Mouse (Mus musculus): ENCODE data around the gene Nr1i2.
A peak's percentile ranks its signal among the peaks of the same experiment; 100 is the strongest.
"Not testable (repeated sequence)": the region's sequence is repeated elsewhere in the genome, so short reads cannot be mapped to it uniquely, and the experiment has no call there.

The Nr1i2 gene

DNA sequence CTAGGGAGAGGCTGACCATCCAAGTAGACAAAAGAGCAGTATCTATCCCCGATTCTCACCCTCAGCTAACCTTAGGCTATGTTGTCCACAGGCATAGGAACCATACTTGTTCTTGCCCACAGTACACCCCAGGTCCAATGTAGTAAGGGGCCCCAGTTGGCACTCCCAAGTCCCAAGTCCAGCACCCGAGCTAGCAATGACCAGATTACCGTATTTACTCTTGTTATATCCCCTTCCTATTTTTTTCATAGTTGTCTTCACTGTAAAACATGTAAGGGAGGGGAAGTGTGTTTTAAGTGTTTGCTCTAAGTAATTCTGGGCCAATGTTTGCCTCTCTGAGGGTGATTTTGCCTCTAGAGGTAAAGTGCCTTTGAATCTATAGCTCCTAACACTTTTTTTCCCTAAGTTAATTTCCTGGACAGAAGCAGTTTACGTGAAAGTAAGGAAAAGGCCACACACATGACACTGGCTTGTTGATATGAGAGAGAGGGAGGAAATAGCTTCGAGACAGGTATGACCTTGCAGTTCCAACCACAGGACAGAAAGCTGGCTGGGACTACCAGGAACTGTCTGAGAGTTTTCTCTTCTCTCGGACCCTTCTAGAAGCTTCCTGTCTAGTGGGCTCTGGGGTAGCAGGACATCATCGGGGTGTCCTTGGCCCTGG lies at the start of gene Nr1i2:
TSS of gene Nr1i2 (minus strand) at position 140 of the 664 bp plus-strand sequence.
- no peak for DNase-seq (ENCODE audit: low read depth, low spot score)

DNA sequence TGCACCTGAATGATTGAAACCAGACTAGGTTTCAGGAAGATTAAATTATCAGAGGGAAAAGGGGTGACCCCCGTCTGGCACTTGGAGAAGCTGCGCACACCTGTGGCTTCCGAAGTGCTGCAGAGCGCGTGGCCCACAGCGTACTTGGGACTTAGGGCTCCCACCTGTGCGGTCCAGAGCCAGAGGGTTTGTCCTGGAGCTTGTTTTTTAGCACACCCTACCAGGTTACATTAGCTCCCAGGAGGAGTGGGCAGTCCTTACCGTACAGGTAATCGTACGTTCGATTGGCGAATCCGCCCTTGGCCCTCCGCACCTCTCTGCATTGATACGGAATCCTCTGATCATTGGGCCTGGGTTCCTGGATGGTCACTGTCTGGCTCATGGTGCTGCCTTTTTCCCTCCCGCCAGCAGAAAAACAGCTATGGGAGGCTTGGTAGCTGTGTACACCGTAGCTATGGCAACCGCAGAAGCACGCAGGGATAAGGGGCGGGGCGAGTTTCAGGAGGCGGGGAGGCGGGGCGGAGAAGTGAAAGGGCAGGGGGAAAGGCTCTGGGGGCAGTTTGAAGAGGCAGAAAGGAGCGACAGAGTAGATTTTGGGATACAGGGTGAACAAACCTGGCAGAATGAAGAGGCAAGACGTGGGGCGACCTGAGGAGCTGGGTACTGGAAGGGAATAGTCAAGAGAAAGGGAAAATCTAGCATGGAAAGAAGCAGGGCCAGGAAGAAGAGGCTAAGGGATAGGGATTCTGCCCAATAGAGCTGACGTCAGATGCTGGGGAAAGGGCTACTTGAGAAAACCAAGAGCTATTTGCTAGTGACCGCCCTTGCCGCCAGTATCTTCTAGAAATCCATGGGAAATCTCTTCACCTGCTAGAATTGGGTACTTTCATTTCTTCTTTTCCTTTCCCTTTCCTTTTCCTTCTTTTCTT lies 47.0 kb upstream of the Nr1i2 start, which contains the start of gene Maats1:
TSS of gene Maats1 (minus strand) at position 748 of the 929 bp plus-strand sequence.
- peak; percentile 34 for DNase-seq (ENCODE audit: low read depth, low spot score)

DNA sequence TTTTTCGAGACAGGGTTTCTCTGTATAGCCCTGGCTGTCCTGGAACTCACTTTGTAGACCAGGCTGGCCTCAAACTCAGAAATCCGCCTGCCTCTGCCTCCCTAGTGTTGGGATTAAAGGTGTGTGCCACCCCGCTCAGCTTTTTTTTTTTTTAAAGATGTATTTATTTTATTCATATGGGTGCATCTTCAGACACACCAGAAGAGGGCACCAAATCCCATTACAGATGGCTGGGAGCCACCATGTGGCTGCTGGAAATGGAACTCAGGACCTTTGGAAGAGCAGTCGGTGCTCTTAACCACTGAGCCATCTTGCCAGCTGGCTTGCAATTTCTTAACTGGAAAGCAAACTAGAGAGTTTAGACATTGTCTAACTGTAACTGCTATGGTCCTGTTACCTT lies 43.5 kb upstream of the Nr1i2 start:
- DNase-seq (ENCODE audit: low read depth, low spot score), result not testable (repeated sequence)

DNA sequence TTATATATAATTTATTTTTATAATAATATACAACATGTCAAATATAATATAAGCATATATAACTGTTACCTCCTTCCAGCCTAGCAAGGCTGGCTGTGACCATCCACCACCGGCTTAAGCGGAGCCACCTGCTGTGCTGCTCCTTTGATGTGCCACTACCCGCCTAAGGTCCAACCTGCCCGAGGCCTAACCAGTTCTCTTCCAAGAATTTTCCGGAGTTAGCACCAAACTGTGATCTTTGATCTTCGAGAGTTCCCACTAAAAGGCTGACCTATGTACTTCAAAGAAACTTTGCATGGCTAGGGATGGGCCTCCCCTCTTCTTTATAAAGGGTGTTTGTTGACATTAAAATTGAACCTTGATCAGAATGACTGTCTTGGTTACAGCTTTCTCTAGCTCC lies 39.8 kb upstream of the Nr1i2 start:
- DNase-seq (ENCODE audit: low read depth, low spot score), result no peak

DNA sequence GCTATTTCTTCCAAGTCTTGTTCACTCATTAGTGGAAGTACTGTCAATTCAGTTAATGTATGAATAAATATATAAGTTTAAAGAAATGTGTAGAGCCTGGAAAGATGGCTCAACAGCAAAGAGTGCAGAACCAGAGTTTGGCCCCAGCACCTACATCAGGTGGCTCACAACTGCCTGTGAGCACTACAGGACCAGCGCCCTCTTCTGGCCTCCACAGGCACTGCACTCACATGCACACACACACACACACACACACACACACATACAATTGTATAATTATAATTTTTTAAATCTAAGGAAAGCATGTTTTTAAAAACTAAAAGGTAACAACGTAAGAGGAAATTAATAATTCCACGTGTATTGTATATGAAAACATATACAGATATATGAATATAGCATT lies 34.7 kb upstream of the Nr1i2 start:
- DNase-seq (ENCODE audit: low read depth, low spot score), result no peak

DNA sequence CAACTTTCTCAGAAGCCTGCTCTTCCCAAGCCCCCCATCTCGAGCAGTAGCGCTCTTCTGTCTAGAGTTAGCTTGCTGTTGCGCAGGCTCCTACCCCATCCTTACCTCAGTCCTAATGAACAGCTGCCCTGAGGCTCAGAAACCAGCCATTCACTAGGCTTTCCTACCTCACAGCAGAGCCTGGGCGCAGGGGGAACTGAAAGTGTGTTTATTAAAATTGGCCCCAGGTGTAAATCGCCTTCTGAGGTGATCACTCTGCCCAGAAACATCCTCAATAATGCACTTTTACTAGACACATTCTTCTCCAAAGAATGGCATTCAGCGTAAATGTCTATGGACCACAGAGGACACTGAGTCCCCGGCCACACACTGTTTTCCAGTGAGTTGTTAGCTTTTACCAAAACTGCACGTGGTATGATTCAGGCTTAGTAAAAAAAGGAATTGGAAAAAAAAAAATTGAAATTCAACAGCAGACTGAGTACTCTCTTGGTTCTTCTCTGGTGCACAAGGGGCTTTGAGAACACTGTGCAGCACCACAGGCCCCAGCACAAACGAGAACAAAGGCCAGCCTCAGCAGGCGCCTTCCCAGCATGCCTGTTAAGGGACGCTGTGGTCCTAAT lies 32.3 kb upstream of the Nr1i2 start:
- no peak for DNase-seq (ENCODE audit: low read depth, low spot score)

DNA sequence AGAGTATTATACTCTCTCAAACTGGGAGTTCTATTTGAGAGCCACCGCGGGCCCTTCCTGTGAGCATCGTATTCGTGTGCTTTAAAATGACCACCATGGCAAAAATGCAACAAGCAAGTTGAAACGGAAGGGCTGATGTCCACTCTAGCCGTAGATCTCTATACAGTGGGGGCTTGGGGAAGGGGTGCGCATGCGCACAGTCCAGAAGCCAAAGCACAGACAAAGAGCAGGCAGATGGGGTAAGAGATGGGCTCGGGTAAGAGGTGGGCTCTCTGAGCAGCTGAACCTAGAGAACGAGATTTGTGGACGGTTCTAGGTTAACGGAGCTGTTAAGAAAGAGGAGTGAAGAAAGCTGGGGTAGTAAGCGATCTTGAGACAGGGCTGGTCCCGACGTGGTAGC lies 29.7 kb upstream of the Nr1i2 start:
- DNase-seq (ENCODE audit: low read depth, low spot score), result no peak

DNA sequence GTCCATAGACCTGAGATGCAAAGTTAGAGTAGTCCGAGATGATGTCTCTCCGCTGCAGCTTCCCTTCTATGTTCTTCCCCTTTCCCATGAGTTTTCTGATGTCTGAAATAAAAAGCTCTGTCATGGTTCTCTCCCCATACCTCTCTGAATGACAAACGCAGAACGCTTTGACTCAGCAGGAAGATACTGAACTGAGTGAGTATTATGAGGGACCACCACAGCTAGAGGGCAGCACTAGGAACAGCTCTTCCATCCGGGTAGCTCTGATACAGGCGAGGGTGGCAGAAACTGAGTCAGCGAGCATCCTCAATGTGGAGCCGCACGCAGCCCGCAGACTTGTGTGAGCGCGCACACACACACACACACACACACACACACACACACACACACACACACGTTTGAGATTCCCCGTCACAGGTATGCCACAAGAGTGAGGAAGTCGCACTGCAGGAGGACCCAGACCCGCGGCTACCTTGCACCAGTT lies 26.9 kb upstream of the Nr1i2 start:
- DNase-seq (ENCODE audit: low read depth, low spot score), result peak; percentile 25

DNA sequence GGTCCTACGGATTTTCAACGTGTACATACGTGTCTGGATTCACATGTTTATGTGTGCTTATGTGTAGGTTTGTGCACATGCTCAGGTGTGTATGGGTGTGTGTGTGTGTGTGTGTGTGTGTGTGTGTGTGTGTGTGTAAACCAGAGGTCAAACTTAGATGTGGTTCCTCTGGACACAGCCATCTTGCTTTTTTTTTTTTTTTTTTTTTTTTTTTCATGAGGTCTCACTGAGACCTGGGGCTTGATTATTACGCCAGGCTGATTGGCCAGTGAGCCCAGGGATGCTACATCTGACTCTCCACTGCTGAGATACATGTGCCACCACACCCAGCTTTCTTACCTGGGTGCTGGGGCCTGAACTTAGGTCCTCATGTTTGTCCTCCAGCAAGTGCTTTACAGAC lies 24.5 kb upstream of the Nr1i2 start:
- DNase-seq (ENCODE audit: low read depth, low spot score), result no peak

DNA sequence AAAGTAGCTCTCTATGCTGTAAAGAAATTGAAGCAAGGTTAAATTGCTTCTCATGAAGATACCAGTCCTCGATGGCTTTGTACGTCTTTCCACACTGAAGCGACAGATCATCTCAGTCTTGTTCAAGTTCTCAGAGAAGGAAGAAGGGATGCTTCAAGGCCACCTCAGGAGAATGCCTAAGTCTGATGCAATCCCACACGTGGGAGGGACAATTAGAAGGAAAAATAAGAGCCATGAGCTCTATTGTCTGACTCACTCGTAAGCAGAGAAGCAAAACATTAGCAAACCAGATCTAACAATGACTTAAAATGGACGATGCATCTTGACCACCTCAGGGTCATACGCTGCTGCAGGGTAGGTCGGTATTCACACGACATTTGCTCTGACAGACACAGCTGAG lies 23.9 kb upstream of the Nr1i2 start:
- DNase-seq (ENCODE audit: low read depth, low spot score), result no peak

DNA sequence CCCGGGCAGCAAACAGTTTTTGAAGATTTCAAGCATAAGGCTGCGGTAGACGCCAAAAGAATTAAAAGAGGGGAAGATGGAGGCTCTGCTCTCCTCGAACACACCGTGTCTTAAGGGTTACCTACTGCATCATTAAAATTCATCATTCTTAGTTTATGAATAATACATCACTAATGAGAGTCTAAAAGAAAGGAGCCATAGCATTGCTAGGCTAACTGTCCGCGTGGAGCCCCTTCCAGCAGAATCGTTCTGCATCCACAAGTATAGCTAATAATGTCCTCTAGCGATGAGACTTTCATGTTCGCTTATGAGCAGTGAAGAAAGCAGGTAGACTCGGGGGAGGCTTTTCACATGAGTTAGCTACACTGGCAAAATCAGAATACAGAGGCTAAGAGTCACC lies 13.6 kb upstream of the Nr1i2 start:
- DNase-seq (ENCODE audit: low read depth, low spot score), result no peak

DNA sequence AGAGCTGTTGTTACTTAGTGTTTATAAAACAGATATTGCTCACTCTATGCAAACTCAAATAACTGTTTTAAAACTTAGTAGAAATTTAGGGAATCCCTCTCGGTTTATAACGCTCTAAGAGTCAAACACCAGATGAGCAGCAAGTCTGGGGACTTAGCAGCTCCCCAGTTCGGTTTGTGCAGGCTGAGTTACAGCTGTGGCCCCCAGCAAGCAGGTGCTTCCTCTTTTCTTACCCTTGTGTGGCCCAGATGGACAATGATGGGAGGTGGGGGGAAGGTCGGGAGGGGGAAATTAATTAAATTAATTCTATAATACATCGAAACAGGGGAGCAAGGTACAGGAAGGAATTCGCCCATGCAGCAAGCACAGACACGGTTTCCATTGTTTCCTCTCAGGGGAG lies 13.0 kb upstream of the Nr1i2 start:
- DNase-seq (ENCODE audit: low read depth, low spot score), result no peak

DNA sequence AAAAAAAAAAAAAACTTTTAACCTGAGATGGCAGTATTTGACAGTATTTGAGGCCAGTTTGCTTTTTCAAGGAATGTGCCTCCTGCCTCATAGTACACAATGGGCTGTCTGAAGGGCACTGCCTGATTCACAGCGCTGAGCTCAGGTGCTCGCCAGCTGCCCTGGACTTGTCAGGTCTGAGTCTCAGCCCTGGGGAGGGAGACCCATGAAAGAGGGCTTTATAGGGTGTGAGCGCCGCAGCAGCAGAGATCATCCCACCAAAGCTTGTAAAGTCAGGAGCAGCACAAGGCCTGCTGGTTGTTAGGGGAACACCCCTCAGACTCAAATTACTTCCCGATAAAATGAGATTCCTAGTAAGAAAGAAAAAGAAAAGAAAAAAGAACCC lies 12.6 kb upstream of the Nr1i2 start:
- no peak for DNase-seq (ENCODE audit: low read depth, low spot score)

DNA sequence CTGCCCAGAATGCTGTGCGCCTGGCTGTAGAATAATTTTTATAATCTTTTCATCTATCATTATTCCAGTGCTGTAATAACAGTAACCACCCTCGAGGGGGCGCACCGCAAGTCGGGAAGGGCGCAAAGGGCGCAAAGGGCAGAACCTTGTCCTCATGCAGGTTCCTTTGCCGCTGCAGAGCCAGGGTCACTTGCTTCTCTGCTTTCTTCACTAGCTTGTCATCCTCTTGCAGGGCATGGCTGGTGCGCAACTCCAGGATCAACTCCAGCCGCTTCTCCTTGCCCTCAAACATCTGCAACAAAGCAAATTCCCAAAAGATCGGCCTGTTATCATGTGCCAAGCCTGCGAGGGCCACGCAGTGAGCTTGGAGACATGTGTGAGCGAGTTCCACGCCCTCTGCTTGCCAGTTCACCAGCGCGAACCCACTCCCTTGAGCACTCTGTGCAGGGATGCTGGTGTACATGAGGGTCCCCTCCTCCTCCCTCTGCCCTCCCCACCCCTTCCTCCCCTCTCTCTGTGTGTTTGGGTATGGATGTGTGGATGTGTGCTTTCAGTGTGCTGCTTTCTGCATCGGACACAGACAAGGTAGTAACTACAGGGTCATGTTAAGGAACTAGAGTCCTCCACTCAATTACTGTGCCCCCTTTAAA lies 12.1 kb upstream of the Nr1i2 start:
- no peak for DNase-seq (ENCODE audit: low read depth, low spot score)

DNA sequence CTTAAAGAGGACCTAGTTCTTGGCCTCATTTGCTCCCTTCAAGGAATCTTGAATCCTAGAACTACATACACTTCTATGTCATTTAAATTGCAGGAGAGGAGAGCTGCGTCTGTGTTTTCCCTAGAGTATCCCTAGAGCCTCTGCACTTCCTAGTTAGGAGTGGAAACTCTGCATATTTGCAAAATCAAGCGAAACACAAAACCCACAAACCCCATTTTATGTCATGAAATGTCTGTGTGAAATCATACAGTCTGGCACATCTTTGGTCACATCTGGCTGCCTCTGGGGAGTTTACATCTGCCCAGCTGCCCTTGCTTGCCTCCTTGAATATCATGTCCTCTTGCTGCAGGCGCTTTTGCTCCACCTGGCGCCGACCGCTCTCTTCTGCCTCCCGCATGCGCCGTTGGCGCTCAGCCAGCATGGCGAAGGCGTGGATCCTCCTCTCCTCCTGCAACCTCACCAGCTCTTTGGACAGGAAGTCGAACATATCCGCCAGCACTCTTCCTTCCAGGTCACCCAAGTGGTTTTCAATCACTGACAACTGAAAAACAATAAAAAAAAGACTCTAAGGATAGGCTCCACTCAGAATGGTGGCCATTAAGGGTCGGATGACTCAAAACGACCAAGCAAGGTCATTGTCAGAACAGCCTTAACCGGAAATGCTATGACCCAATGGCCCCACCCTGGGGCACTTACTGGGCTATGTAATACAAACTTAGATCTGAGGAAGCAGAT lies 10.0 kb upstream of the Nr1i2 start:
- DNase-seq (ENCODE audit: low read depth, low spot score), result no peak

DNA sequence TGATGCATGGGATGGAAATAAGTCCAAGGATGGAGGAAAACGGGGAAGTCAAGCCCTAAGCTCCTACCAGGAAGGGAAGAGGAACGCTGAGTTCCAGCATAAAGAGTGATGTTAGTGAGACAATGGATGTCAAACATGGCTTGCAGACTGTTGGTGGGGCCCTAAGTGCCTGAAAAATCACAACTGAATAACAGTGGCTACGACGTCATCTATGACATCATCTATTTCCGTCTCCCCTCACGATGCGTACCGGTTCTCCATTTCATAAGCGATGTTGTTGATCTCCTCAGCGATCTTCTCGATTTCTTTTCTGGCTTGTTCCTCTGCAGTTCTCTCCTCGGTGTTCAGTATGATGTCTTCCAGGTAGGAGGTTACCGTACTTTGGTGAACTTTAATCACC lies 7.7 kb upstream of the Nr1i2 start:
- no peak for DNase-seq (ENCODE audit: low read depth, low spot score)

DNA sequence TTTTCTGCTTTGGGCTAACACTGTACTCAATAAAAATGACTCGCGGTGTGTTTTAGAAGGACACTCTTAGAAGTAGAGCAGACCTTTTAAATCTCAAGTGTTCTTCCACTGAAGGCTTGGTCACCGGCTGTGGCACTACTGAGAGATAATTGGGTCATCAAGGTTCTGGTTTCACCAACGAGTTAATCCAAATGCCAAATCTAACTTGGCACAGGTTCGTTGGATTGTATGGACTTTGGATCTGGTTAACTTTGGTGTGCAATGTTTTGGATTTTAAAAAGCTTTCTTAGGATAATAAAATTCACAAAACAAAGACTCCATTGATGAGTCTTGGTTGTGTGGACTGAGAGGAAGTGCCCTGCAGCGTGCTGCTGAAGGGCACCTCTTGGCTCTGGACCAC lies 3.8 kb upstream of the Nr1i2 start:
- no peak for DNase-seq (ENCODE audit: low read depth, low spot score)

DNA sequence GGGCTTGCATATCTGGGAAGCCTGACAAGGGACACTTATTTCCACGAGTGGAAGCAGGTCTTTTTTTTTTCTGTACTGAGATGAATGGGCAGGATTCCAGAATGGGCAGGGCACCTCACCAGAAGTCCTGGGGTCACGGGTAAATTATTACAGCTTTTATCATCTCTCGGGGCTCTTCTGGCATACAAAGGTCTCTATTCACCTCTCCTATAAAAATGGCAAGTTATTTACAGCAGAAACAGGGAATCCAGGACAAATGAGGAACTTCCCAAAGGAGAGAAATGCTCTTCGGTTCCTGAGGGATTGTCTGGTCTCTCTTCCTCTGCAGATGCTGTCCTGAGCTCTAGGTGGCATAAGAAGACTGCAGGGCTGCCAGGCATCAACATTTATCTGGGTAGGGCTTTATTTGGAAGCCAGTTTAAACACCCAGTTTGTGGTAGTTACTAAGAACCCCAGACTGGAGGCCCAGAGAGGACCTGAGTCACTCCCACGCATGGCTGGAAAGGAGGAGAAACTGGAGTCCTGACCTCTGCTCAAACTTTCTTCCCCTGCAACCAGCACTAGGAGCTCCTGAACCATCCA lies 816 bp upstream of the Nr1i2 start:
- DNase-seq (ENCODE audit: low read depth, low spot score), result no peak

DNA sequence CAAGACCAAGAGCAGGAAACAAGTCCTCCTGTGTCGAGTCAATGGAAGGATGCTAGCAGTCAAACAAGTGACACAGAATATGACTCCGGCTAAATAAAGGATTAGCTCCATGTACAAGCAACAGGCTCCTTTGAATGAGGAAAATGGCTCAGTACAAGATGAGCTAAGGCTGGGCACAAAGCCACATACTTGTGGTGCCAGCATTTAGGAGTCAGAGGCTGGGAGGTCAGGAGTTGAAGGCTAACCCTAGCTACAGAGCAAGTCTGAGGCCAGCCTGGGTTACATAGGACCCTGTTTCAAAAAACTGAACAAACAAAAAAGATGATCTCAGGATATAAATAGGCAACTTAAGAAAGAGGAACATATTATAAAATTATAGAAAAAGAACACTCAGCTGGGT lies 4.5 kb downstream of the Nr1i2 start:
- DNase-seq (ENCODE audit: low read depth, low spot score), result no peak

DNA sequence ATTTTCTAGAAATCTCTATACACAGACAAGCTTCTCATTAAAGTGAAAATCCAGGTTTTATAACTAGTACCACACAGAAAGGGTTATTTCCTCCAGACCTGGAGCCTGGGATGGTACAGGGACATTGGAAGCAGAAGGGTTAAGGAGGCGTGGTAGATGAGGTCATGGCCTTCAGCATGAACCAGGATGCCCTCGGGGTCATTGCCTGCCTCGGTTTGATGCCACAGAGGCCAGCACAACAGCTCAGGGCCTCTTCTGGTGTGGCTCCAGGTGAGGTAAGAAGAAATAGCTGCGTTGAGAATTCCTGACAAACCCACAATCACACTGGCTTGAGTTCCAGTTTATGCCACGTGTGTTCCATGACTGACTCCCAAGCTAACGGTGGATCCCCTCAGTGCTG lies 5.8 kb downstream of the Nr1i2 start:
- no peak for DNase-seq (ENCODE audit: low read depth, low spot score)

DNA sequence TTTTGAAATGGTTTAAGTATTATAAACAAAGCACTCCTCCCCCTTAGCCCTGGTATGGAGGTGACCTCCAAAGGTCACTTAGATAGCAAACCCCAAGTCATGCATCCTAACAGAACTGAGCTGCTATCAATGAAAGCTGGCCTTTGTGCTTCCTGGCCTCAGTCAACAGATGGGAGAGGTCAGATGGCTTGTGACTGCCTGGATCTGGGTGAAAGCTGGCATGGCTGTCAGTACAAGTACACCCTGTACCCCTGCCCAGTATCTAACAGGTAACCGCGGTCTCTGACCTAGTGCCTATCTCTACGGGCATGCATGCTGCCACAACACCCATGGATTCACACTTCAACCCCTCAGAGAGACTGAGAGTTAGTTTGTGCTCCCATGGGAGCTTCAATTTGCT lies 6.9 kb downstream of the Nr1i2 start:
- no peak for DNase-seq (ENCODE audit: low read depth, low spot score)
